Mouse (Mus musculus) testis, adult 2 months (tissue): ENCODE measurements around the gene Akap13. TPM values are rescaled to one million over a fixed set of nuclear protein-coding genes. Genes with fewer than 3 reads are reported as not detected.

Experiments used
- H3K27ac ChIP-seq: fragments of 200-500 bp; 2 replicates; pipeline ENCODE4 v1.5.1; 2012; ENCODE audit warnings: low read depth, low read length; ENCODE audit not compliant: control insufficient read depth, insufficient read depth
- H3K27me3 ChIP-seq: fragments of 200-500 bp; 2 replicates; pipeline ENCODE4 v1.6.1; 2012; ENCODE audit warnings: mild to moderate bottlenecking, low read length, moderate library complexity; ENCODE audit not compliant: control insufficient read depth, insufficient read depth
- H3K36me3 ChIP-seq: fragments of 200-500 bp; 2 replicates; pipeline ENCODE4 v1.6.1; 2012; ENCODE audit warnings: mild to moderate bottlenecking, low read length; ENCODE audit not compliant: control insufficient read depth, insufficient read depth
- H3K4me1 ChIP-seq: fragments of 200-500 bp; 2 replicates; pipeline ENCODE4 v1.6.1; 2012; ENCODE audit warnings: low read length; ENCODE audit not compliant: control insufficient read depth, insufficient read depth
- H3K4me3 ChIP-seq: fragments of 200-500 bp; 2 replicates; pipeline ENCODE4 v1.5.1; 2012; ENCODE audit warnings: low read depth, mild to moderate bottlenecking, low read length, moderate library complexity, mixed read lengths; ENCODE audit not compliant: control insufficient read depth
- CTCF ChIP-seq: fragments of 200-500 bp; IDR thresholded peaks from 2 replicates; pipeline ENCODE4 v1.5.1; 2012; ENCODE audit warnings: low read depth, mild to moderate bottlenecking, inconsistent platforms, low read length, moderate library complexity; ENCODE audit not compliant: control insufficient read depth, insufficient read depth, insufficient replicate concordance
- POLR2A ChIP-seq: fragments of 200-500 bp; IDR thresholded peaks from 2 replicates; pipeline ENCODE4 v1.6.1; 2012; ENCODE audit warnings: low read depth, mild to moderate bottlenecking, inconsistent platforms, low read length, moderate library complexity; ENCODE audit not compliant: control insufficient read depth
- polyA plus RNA-seq: library from polyadenylated mRNA; depleted of rRNA; stranded (reverse); fragments of >200 nt; gene quantifications from 2 replicates; pipeline ENCODE4 v1.2.3, GENCODE M21; 2012

The Akap13 gene
- polyA plus RNA-seq, 1 experiment: 4.1 TPM

GRCm38 (mm10) chr7:75415166-75415881 is 40.0 kb upstream of the Akap13 start:
- TF ChIP-seq POLR2A (no peak), CTCF (no peak)
- no peak overlapping the region for H3K4me3 ChIP-seq
- no peaks in the 10 kb centered on the region for H3K4me1 ChIP-seq
- no peaks in the 10 kb centered on the region for H3K27me3 ChIP-seq
- no peaks in the 10 kb centered on the region for H3K36me3 ChIP-seq
- H3K27ac ChIP-seq: no peak overlapping the region

GRCm38 (mm10) chr7:75415882-75416585 is 39.3 kb upstream of the Akap13 start:
- no peak for TF ChIP-seq POLR2A
- TF ChIP-seq CTCF: no peak
- Histone ChIP-seq H3K4me3 (no peak overlapping the region), H3K36me3 (no peaks in the 10 kb centered on the region), H3K27ac (no peak overlapping the region), H3K27me3 (no peaks in the 10 kb centered on the region), H3K4me1 (no peaks in the 10 kb centered on the region)

GRCm38 (mm10) chr7:75420927-75421326 is 34.4 kb upstream of the Akap13 start:
- Histone ChIP-seq H3K27me3 (no peaks in the 10 kb centered on the region), H3K36me3 (no peaks in the 10 kb centered on the region), H3K4me1 (no peaks in the 10 kb centered on the region), H3K4me3 (no peak overlapping the region), H3K27ac (no peak overlapping the region)
- TF ChIP-seq CTCF (no peak), POLR2A (no peak)

- no peaks in the 10 kb centered on the region for H3K4me1 ChIP-seq
- no peaks in the 10 kb centered on the region for H3K27me3 ChIP-seq
- TF ChIP-seq CTCF (no peak), POLR2A (no peak)
- H3K4me3 ChIP-seq: no peak overlapping the region
- H3K27ac ChIP-seq: no peak overlapping the region
- H3K36me3 ChIP-seq: no peaks in the 10 kb centered on the region
These were observed 31.2 kb upstream of the Akap13 start for GRCm38 (mm10) chr7:75424121-75424520.

GRCm38 (mm10) chr7:75427322-75427721 is 28.0 kb upstream of the Akap13 start:
- Histone ChIP-seq H3K27ac (no peak overlapping the region), H3K4me3 (no peak overlapping the region)

GRCm38 (mm10) chr7:75428913-75429312 is 26.4 kb upstream of the Akap13 start:
- TF ChIP-seq POLR2A (no peak), CTCF (no peak)
- Histone ChIP-seq H3K27me3 (no peaks in the 10 kb centered on the region), H3K4me3 (no peak overlapping the region), H3K36me3 (no peaks in the 10 kb centered on the region), H3K4me1 (no peaks in the 10 kb centered on the region), H3K27ac (no peak overlapping the region)

More at GRCm38 (mm10) chr7:75427322-75427721, 28.0 kb upstream of the Akap13 start:
- Histone ChIP-seq H3K27me3 (no peaks in the 10 kb centered on the region), H3K36me3 (no peaks in the 10 kb centered on the region), H3K4me1 (no peaks in the 10 kb centered on the region)
- no peak for TF ChIP-seq CTCF
- TF ChIP-seq POLR2A: no peak

GRCm38 (mm10) chr7:75430550-75430949 is 24.8 kb upstream of the Akap13 start:
- TF ChIP-seq CTCF (no peak), POLR2A (no peak)
- no peaks in the 10 kb centered on the region for H3K27me3 ChIP-seq
- no peak overlapping the region for H3K27ac ChIP-seq
- no peaks in the 10 kb centered on the region for H3K36me3 ChIP-seq
- no peak overlapping the region for H3K4me3 ChIP-seq
- H3K4me1 ChIP-seq: no peaks in the 10 kb centered on the region
